Mouse (Mus musculus): ENCODE results near the gene Gm2832. TPM values are rescaled to one million over a fixed set of nuclear protein-coding genes. Genes with fewer than 3 reads are reported as not detected.
A peak's percentile ranks its signal among the peaks of the same experiment; 100 is the strongest.
"Not testable (repeated sequence)": the region's sequence is repeated elsewhere in the genome, so short reads cannot be mapped to it uniquely, and the experiment has no call there.

The Gm2832 gene
- not detected in 2 replicates for polyA plus RNA-seq (2015; fragmentation: Nextera tagmentation; extraction: Ambion mirVana)

- H3K4me2 ChIP-seq (replicated peaks; ENCODE audit: low read depth); H3K4me3 ChIP-seq (ENCODE audit: low read depth, low read length); H3K4me1 ChIP-seq (replicated peaks; ENCODE audit: control insufficient read depth, insufficient read depth, low read length); ATAC-seq; H3K9me3 ChIP-seq (ENCODE audit: control insufficient read depth); H3K27me3 ChIP-seq (replicated peaks; ENCODE audit: control insufficient read depth, insufficient read depth, low read length); H3K27ac ChIP-seq (ENCODE audit: low read depth, low read length); H3K9ac ChIP-seq (ENCODE audit: low read depth, low read length); H3K36me3 ChIP-seq (ENCODE audit: control insufficient read depth, insufficient read depth): not testable (repeated sequence)
- 91% methylated on average over 2 of the region's 3 CpGs for WGBS
These were observed at the start of gene Gm2832 for GRCm38 (mm10) chr14:41278505-41278904. Gm2832 (plus strand) TSS chr14:41278805.

GRCm38 (mm10) chr14:41263296-41263695, 15.3 kb upstream of the Gm2832 start:
- H3K4me1 ChIP-seq (replicated peaks; ENCODE audit: control insufficient read depth, insufficient read depth, low read length); H3K27me3 ChIP-seq (replicated peaks; ENCODE audit: control insufficient read depth, insufficient read depth, low read length); H3K4me3 ChIP-seq (ENCODE audit: low read depth, low read length); ATAC-seq; H3K36me3 ChIP-seq (ENCODE audit: control insufficient read depth, insufficient read depth); H3K9me3 ChIP-seq (ENCODE audit: control insufficient read depth); H3K27ac ChIP-seq (ENCODE audit: low read depth, low read length); H3K4me2 ChIP-seq (replicated peaks; ENCODE audit: low read depth); H3K9ac ChIP-seq (ENCODE audit: low read depth, low read length): not testable (repeated sequence)
- 0 out of 2 replicates have a peak, but pooled peaks have one; percentile 14 for TF ChIP-seq CTCF (IDR thresholded peaks at IDR 0.05; ENCODE audit: low read depth)
- WGBS: 46% methylated on average over 3 of the region's 4 CpGs

DNA sequence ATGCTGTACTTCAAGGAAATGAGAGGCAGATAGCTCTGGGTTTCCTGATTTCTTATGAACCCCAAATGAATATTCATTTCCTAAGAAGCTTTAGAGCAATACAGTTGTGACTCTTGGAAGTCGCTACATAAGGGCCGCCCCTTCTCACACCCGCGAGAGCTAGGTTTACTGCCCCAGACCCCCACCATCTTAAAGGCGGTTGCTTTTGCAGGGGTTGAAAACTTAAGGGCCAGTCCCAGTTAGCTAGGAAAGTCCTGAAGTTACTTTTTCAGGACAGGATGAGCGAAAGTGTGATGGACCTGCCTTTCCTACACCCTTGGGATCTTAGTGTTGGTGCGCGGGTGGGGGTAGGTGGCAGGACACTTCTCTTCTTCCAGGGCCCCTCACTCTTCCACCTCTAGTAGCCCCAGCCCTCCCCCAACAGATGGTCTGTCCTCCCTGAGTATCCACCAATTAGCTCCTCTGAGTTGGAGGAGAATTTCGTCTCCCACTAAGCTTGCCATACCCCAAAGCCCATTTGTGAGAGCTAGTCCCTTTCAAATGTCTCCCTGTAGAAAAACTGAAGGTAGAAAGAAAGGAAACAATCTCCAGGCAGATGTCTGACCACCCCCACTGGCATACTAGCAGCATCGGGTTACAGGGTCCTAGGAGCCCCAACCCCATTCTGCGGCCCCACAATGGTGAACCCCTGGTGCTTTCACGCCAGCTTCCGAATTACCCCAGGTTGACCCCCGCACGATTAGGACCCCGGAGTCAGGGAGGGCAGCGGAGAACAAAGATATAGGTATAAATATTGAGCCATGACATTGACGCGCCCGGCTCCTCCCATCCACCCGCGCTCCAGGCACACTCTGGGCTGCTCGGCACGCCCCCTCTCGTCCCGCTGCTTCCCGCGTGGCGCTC, 14.5 kb upstream of the Gm2832 start:
- 8% methylated on average over 26 of the region's 29 CpGs for WGBS
- H3K9me3 ChIP-seq (ENCODE audit: control insufficient read depth); H3K4me2 ChIP-seq (replicated peaks; ENCODE audit: low read depth); H3K36me3 ChIP-seq (ENCODE audit: control insufficient read depth, insufficient read depth); H3K4me3 ChIP-seq (ENCODE audit: low read depth, low read length); ATAC-seq; H3K27me3 ChIP-seq (replicated peaks; ENCODE audit: control insufficient read depth, insufficient read depth, low read length); H3K27ac ChIP-seq (ENCODE audit: low read depth, low read length); H3K4me1 ChIP-seq (replicated peaks; ENCODE audit: control insufficient read depth, insufficient read depth, low read length); H3K9ac ChIP-seq (ENCODE audit: low read depth, low read length): not testable (repeated sequence)

- not testable (repeated sequence) for H3K9me3 ChIP-seq (ENCODE audit: control insufficient read depth); H3K9ac ChIP-seq (ENCODE audit: low read depth, low read length); H3K4me1 ChIP-seq (replicated peaks; ENCODE audit: control insufficient read depth, insufficient read depth, low read length); H3K36me3 ChIP-seq (ENCODE audit: control insufficient read depth, insufficient read depth); H3K4me3 ChIP-seq (ENCODE audit: low read depth, low read length); H3K27me3 ChIP-seq (replicated peaks; ENCODE audit: control insufficient read depth, insufficient read depth, low read length); H3K27ac ChIP-seq (ENCODE audit: low read depth, low read length); ATAC-seq
- H3K4me2 ChIP-seq (replicated peaks; ENCODE audit: low read depth): peak overlapping the region; percentile 46
- under 1% methylated on average over 22 of the region's 36 CpGs for WGBS
- TF ChIP-seq CTCF (IDR thresholded peaks at IDR 0.05; ENCODE audit: low read depth): peak; percentile 45
These were observed 13.6 kb upstream of the Gm2832 start for GRCm38 (mm10) chr14:41264756-41265566.

GRCm38 (mm10) chr14:41285965-41286364, 7.4 kb downstream of the Gm2832 start:
- not testable (repeated sequence) for H3K9me3 ChIP-seq (ENCODE audit: control insufficient read depth); H3K36me3 ChIP-seq (ENCODE audit: control insufficient read depth, insufficient read depth); H3K4me2 ChIP-seq (replicated peaks; ENCODE audit: low read depth); H3K27me3 ChIP-seq (replicated peaks; ENCODE audit: control insufficient read depth, insufficient read depth, low read length); ATAC-seq; H3K4me3 ChIP-seq (ENCODE audit: low read depth, low read length); H3K27ac ChIP-seq (ENCODE audit: low read depth, low read length); H3K4me1 ChIP-seq (replicated peaks; ENCODE audit: control insufficient read depth, insufficient read depth, low read length); H3K9ac ChIP-seq (ENCODE audit: low read depth, low read length)
- 20% methylated on average over 1 of the region's 1 CpGs for WGBS

Other genes with a start within 250 kb of the Gm2832 start
- not detected in 2 replicates for gene Dydc2, start 209.6 kb upstream of the Gm2832 start, polyA plus RNA-seq (2015; fragmentation: Nextera tagmentation; extraction: Ambion mirVana)
- gene Dydc1, start 205.9 kb upstream of the Gm2832 start, polyA plus RNA-seq (2015; fragmentation: Nextera tagmentation; extraction: Ambion mirVana): not detected in 2 replicates
- 0.08 TPM in 1 of 2 replicates, not detected in the other for gene Mat1a, start 173.8 kb upstream of the Gm2832 start, polyA plus RNA-seq (2015; fragmentation: Nextera tagmentation; extraction: Ambion mirVana)
- gene Sftpa1, start 147.0 kb upstream of the Gm2832 start, polyA plus RNA-seq (2015; fragmentation: Nextera tagmentation; extraction: Ambion mirVana): 0.14 TPM in 1 of 2 replicates, not detected in the other
- gene Mbl1, start 127.3 kb upstream of the Gm2832 start, polyA plus RNA-seq (2015; fragmentation: Nextera tagmentation; extraction: Ambion mirVana): not detected in 2 replicates
- gene Sftpd, start 93.7 kb upstream of the Gm2832 start, polyA plus RNA-seq (2015; fragmentation: Nextera tagmentation; extraction: Ambion mirVana): 0.12 and 0.23 TPM in 2 replicates
- not detected in 2 replicates for gene Gm5798, start 69.8 kb downstream of the Gm2832 start, polyA plus RNA-seq (2015; fragmentation: Nextera tagmentation; extraction: Ambion mirVana)
- not detected in 2 replicates for gene Gm7945, start 107.6 kb downstream of the Gm2832 start, polyA plus RNA-seq (2015; fragmentation: Nextera tagmentation; extraction: Ambion mirVana)
- gene Gm6482, start 129.5 kb downstream of the Gm2832 start, polyA plus RNA-seq (2015; fragmentation: Nextera tagmentation; extraction: Ambion mirVana): not detected in 2 replicates
- gene Gm7954, start 174.7 kb downstream of the Gm2832 start, polyA plus RNA-seq (2015; fragmentation: Nextera tagmentation; extraction: Ambion mirVana): not detected in 2 replicates
- not detected in 2 replicates for gene Gm3486, start 210.7 kb downstream of the Gm2832 start, polyA plus RNA-seq (2015; fragmentation: Nextera tagmentation; extraction: Ambion mirVana)